Mouse (Mus musculus): Measurements from ENCODE around the gene Ghitm. TPM values are rescaled to one million over a fixed set of nuclear protein-coding genes. Genes with fewer than 3 reads are reported as not detected.
"Not testable (repeated sequence)": the region's sequence is repeated elsewhere in the genome, so short reads cannot be mapped to it uniquely, and the experiment has no call there.

The Ghitm gene
- total RNA-seq, 1 experiment = 75.1 TPM

DNA sequence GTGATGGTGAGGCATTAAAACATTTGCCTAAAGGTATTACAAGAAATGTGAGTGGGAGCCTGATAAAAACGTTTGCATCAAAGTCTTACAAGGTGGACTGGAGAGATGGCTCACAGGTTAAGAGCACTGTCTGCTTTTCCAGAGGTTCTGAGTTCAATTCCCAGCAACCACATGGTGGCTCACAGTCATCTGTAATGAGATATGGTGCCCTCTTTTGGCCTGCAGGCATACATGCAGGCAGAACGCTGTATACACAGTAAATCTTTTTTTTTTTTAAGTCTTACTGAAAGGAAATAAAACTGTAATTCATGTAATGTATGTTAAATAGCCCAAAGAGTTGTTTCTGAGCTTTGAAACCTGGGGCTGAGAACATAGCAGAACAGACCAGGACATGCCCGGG, 2.5 kb upstream of the Ghitm start:
- in situ Hi-C loops (cut with MboI; ENCODE audit: low sequenced_read_pairs in 2 of 2, unreplicated experiment in 2 of 2); H3K9me3 ChIP-seq (ENCODE audit: control insufficient read depth, insufficient read depth, low read depth, low read length); H3K36me3 ChIP-seq (ENCODE audit: control insufficient read depth, insufficient read depth, low read length, poor library complexity, severe bottlenecking); H3K27ac ChIP-seq (ENCODE audit: insufficient read depth, low read depth, low read length, poor library complexity, severe bottlenecking); DNase-seq (ENCODE audit: low read depth, low spot score); H3K9ac ChIP-seq (ENCODE audit: insufficient read depth, low read depth, low read length, poor library complexity, severe bottlenecking); H3K4me1 ChIP-seq (ENCODE audit: control insufficient read depth in 2 of 2, insufficient read depth in 2 of 2, low read length in 2 of 2, poor library complexity in 1 of 2); H3K4me3 ChIP-seq (ENCODE audit: insufficient read depth in 1 of 2, low read depth in 1 of 2, low read length in 2 of 2, poor library complexity in 1 of 2, severe bottlenecking in 1 of 2): not testable (repeated sequence)
- TF ChIP-seq ZNF384 (IDR thresholded peaks at IDR 0.05; ENCODE audit: low read depth, low read length) = peak; percentile 62; the same call in 1 of the 2 replicates

DNA sequence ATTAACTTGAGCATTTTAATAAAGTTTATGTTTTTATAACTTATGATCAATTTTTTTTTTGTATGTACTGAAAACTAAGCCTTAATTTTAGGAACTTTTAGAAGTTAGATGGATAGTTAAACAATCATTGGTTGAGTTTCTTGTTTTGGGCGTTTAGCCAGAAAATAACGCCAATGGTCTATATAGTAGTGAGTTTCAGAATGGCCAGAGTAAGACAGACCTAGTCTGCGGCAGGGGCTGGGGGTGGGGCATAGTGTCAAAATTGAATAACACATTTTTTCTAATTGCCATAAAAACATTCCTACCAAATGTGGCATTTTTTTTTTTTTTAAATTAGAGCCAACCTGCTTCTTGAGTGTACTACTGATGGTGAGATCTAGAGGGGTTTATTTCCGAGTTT, 1.0 kb upstream of the Ghitm start:
- TF ChIP-seq MAFK (IDR thresholded peaks at IDR 0.05; ENCODE audit: insufficient read depth, low read depth, low read length) (no peak), HCFC1 (IDR thresholded peaks at IDR 0.05; ENCODE audit: borderline replicate concordance, insufficient read depth, low read length) (no peak), ZC3H11A (IDR thresholded peaks at IDR 0.05; ENCODE audit: borderline replicate concordance, low read depth, low read length) (no peak), CHD2 (IDR thresholded peaks at IDR 0.05; ENCODE audit: low read depth, low read length) (no peak), ZNF384 (IDR thresholded peaks at IDR 0.05; ENCODE audit: low read depth, low read length) (no peak)
- DNase-seq (ENCODE audit: low read depth, low spot score) = no peak
- H3K4me3 ChIP-seq (ENCODE audit: insufficient read depth in 1 of 2, low read depth in 1 of 2, low read length in 2 of 2, poor library complexity in 1 of 2, severe bottlenecking in 1 of 2) = peak overlapping the region in 1 of 2 experiments; percentile 88; a peak in 2 of 4 replicates
- H3K9me3 ChIP-seq (ENCODE audit: control insufficient read depth, insufficient read depth, low read depth, low read length) = no peaks in the 10 kb centered on the region
- H3K9ac ChIP-seq (ENCODE audit: insufficient read depth, low read depth, low read length, poor library complexity, severe bottlenecking) = no peak overlapping the region
- peaks cover 8% of the 10 kb centered on the region; the same call in 1 of the 2 replicates for H3K36me3 ChIP-seq (ENCODE audit: control insufficient read depth, insufficient read depth, low read length, poor library complexity, severe bottlenecking)
- in situ Hi-C loops (cut with MboI; ENCODE audit: low sequenced_read_pairs in 2 of 2, unreplicated experiment in 2 of 2) = no loop called here
- peaks cover 0 to 5% of the 10 kb centered on the region in 2 experiments; a peak in 1 of 4 replicates for H3K4me1 ChIP-seq (ENCODE audit: control insufficient read depth in 2 of 2, insufficient read depth in 2 of 2, low read length in 2 of 2, poor library complexity in 1 of 2)
- no peak overlapping the region for H3K27ac ChIP-seq (ENCODE audit: insufficient read depth, low read depth, low read length, poor library complexity, severe bottlenecking)

DNA sequence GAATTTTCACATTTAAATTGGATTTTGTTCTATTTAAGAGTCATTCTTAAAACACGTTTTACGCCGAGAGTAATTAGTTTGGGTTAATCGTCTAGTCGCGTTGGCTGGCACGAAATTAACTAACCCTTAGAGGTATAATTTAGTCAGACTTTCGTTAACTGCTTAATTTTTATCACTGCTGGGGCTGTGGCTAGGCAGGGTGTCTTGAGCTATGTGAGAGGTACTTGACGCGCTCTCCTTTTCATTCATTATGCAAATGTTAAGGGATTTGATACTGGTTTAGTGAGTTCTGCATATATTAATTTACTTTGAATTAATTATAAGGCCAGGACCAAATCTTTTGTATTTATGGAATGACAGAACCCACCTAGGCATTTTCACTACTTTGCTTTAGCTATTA, 599 bp upstream of the Ghitm start:
- DNase-seq (ENCODE audit: low read depth, low spot score) = no peak
- in situ Hi-C loops (cut with MboI; ENCODE audit: low sequenced_read_pairs in 2 of 2, unreplicated experiment in 2 of 2) = no loop called here
- H3K27ac ChIP-seq (ENCODE audit: insufficient read depth, low read depth, low read length, poor library complexity, severe bottlenecking) = no peak overlapping the region

DNA sequence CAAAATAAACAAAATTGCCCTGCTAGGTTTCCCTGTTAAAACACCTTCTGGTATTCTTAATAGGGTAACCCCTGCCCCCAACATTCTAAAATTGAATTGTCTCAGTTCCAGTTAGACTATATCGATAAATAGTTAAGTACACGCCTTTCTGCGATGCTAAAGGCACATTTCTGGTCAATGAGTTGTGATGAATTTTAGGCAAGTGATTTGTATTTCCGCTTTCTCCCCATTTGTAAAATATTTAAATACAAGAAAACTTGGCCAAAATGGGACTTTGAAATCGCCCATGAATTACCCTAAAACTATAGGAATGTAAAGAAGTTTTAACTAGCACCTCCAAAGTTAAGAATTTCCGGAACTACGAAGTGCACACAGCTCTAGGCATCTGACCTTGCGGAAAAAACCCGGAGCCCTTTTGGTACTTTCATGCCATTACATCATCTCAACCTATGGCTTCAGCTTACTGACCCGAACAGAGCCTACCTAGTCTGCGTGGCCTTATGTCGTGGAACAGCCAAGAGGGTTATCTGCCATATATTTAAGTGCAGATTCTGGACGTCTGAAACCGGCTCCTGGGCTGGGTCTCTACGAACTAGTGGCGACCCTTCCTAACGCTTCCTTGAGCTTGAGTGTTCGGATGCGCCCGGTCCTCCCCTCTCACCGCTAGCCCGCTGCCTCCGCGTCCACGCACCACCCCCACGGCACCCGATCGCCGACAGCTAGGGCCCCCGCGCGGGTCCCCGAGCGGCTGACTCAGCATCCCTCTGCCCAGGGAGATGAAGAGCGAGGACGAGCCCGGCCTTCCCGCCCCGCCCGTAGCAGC, 557 bp downstream of the Ghitm start:
- no peak for DNase-seq (ENCODE audit: low read depth, low spot score)
- peak overlapping the region; percentile 75; the same call in 1 of the 2 replicates for H3K27ac ChIP-seq (ENCODE audit: insufficient read depth, low read depth, low read length, poor library complexity, severe bottlenecking)
- peak overlapping the region; percentile 87 to 88 for H3K4me3 ChIP-seq (ENCODE audit: insufficient read depth in 1 of 2, low read depth in 1 of 2, low read length in 2 of 2, poor library complexity in 1 of 2, severe bottlenecking in 1 of 2)
- no peaks in the 10 kb centered on the region for H3K9me3 ChIP-seq (ENCODE audit: control insufficient read depth, insufficient read depth, low read depth, low read length)
- peaks cover 0 to 5% of the 10 kb centered on the region in 2 experiments; a peak in 1 of 4 replicates for H3K4me1 ChIP-seq (ENCODE audit: control insufficient read depth in 2 of 2, insufficient read depth in 2 of 2, low read length in 2 of 2, poor library complexity in 1 of 2)
- peaks cover 9% of the 10 kb centered on the region; the same call in 1 of the 2 replicates for H3K36me3 ChIP-seq (ENCODE audit: control insufficient read depth, insufficient read depth, low read length, poor library complexity, severe bottlenecking)
- in situ Hi-C loops (cut with MboI; ENCODE audit: low sequenced_read_pairs in 2 of 2, unreplicated experiment in 2 of 2) = no loop called here
- TF ChIP-seq MAFK (IDR thresholded peaks at IDR 0.05; ENCODE audit: insufficient read depth, low read depth, low read length) (peak; percentile 90), ZC3H11A (IDR thresholded peaks at IDR 0.05; ENCODE audit: borderline replicate concordance, low read depth, low read length) (no peak), ZNF384 (IDR thresholded peaks at IDR 0.05; ENCODE audit: low read depth, low read length) (no peak), CHD2 (IDR thresholded peaks at IDR 0.05; ENCODE audit: low read depth, low read length) (no peak)
- H3K9ac ChIP-seq (ENCODE audit: insufficient read depth, low read depth, low read length, poor library complexity, severe bottlenecking) = peak overlapping the region; percentile 97

More for the DNA sequence above, 599 bp upstream of the Ghitm start:
- no peaks in the 10 kb centered on the region for H3K9me3 ChIP-seq (ENCODE audit: control insufficient read depth, insufficient read depth, low read depth, low read length)
- H3K9ac ChIP-seq (ENCODE audit: insufficient read depth, low read depth, low read length, poor library complexity, severe bottlenecking) = peak overlapping the region; percentile 52; the same call in 1 of the 2 replicates
- H3K4me3 ChIP-seq (ENCODE audit: insufficient read depth in 1 of 2, low read depth in 1 of 2, low read length in 2 of 2, poor library complexity in 1 of 2, severe bottlenecking in 1 of 2) = peak overlapping the region; percentile 59 to 88
- TF ChIP-seq CHD2 (IDR thresholded peaks at IDR 0.05; ENCODE audit: low read depth, low read length) (no peak), HCFC1 (IDR thresholded peaks at IDR 0.05; ENCODE audit: borderline replicate concordance, insufficient read depth, low read length) (no peak), MAFK (IDR thresholded peaks at IDR 0.05; ENCODE audit: insufficient read depth, low read depth, low read length) (no peak)
- H3K36me3 ChIP-seq (ENCODE audit: control insufficient read depth, insufficient read depth, low read length, poor library complexity, severe bottlenecking) = peaks cover 8% of the 10 kb centered on the region; the same call in 1 of the 2 replicates
- H3K4me1 ChIP-seq (ENCODE audit: control insufficient read depth in 2 of 2, insufficient read depth in 2 of 2, low read length in 2 of 2, poor library complexity in 1 of 2) = peaks cover 0 to 5% of the 10 kb centered on the region in 2 experiments; a peak in 1 of 4 replicates
